Mouse (Mus musculus): ENCODE results near the gene Hs6st1. TPM values are rescaled to one million over a fixed set of nuclear protein-coding genes. Genes with fewer than 3 reads are reported as not detected.

Hs6st1 gene
- polyA plus RNA-seq, 1 experiment from 2014 or later, result 18.1 TPM

GRCm38 (mm10) chr1:36075652-36076051, 7.5 kb downstream of the Hs6st1 start:
- H3K9ac ChIP-seq (replicated peaks; ENCODE audit: low read depth, low read length), result no peak overlapping the region
- no peak for ATAC-seq (ENCODE audit: low read depth)
- no peak overlapping the region for H3K27ac ChIP-seq (ENCODE audit: low read depth, low read length)
- no peaks in the 10 kb centered on the region for H3K9me3 ChIP-seq (ENCODE audit: control insufficient read depth, low read length)
- 74% methylated on average over 5 of the region's 5 CpGs for WGBS
- peaks cover 58% of the 10 kb centered on the region for H3K4me1 ChIP-seq (ENCODE audit: control insufficient read depth, insufficient read depth, low read length)
- H3K4me2 ChIP-seq (ENCODE audit: low read depth, low read length), result no peak overlapping the region
- no peaks in the 10 kb centered on the region for H3K27me3 ChIP-seq (ENCODE audit: control insufficient read depth, insufficient read depth, low read length)
- H3K4me3 ChIP-seq (ENCODE audit: low read depth, low read length), result no peak overlapping the region
- H3K36me3 ChIP-seq (ENCODE audit: control insufficient read depth, insufficient read depth, low read length), result no peaks in the 10 kb centered on the region

GRCm38 (mm10) chr1:36077084-36077483, 8.9 kb downstream of the Hs6st1 start:
- Histone ChIP-seq H3K36me3 (ENCODE audit: control insufficient read depth, insufficient read depth, low read length) (no peaks in the 10 kb centered on the region), H3K27me3 (ENCODE audit: control insufficient read depth, insufficient read depth, low read length) (no peaks in the 10 kb centered on the region), H3K9me3 (ENCODE audit: control insufficient read depth, low read length) (no peaks in the 10 kb centered on the region), H3K9ac (replicated peaks; ENCODE audit: low read depth, low read length) (no peak overlapping the region), H3K4me1 (ENCODE audit: control insufficient read depth, insufficient read depth, low read length) (peaks cover 45% of the 10 kb centered on the region), H3K4me3 (ENCODE audit: low read depth, low read length) (no peak overlapping the region), H3K4me2 (ENCODE audit: low read depth, low read length) (no peak overlapping the region), H3K27ac (ENCODE audit: low read depth, low read length) (0 out of 2 replicates have a peak overlapping the region, but pooled peaks have one; percentile 2)
- peak; percentile 36; the same call in 1 of the 2 replicates for ATAC-seq (ENCODE audit: low read depth)
- WGBS, result 30% methylated on average over 6 of the region's 6 CpGs

- no peaks in the 10 kb centered on the region for H3K36me3 ChIP-seq (ENCODE audit: control insufficient read depth, insufficient read depth, low read length)
- no peak for ATAC-seq (ENCODE audit: low read depth)
- no peak overlapping the region for H3K4me3 ChIP-seq (ENCODE audit: low read depth, low read length)
- H3K9me3 ChIP-seq (ENCODE audit: control insufficient read depth, low read length), result no peaks in the 10 kb centered on the region
- peaks cover 35% of the 10 kb centered on the region for H3K4me1 ChIP-seq (ENCODE audit: control insufficient read depth, insufficient read depth, low read length)
- H3K9ac ChIP-seq (replicated peaks; ENCODE audit: low read depth, low read length), result no peak overlapping the region
- H3K4me2 ChIP-seq (ENCODE audit: low read depth, low read length), result no peak overlapping the region
- WGBS, result 78% methylated on average over 1 of the region's 1 CpGs
- H3K27ac ChIP-seq (ENCODE audit: low read depth, low read length), result no peak overlapping the region
- no peaks in the 10 kb centered on the region for H3K27me3 ChIP-seq (ENCODE audit: control insufficient read depth, insufficient read depth, low read length)
Measured at GRCm38 (mm10) chr1:36078250-36078649, 10.1 kb downstream of the Hs6st1 start.

GRCm38 (mm10) chr1:36079679-36080078, 11.5 kb downstream of the Hs6st1 start:
- H3K4me1 ChIP-seq (ENCODE audit: control insufficient read depth, insufficient read depth, low read length), result peaks cover 29% of the 10 kb centered on the region
- no peak overlapping the region for H3K4me3 ChIP-seq (ENCODE audit: low read depth, low read length)
- H3K9me3 ChIP-seq (ENCODE audit: control insufficient read depth, low read length), result no peaks in the 10 kb centered on the region
- 0 out of 2 replicates have a peak, but pooled peaks have one; percentile 18 for ATAC-seq (ENCODE audit: low read depth)
- H3K36me3 ChIP-seq (ENCODE audit: control insufficient read depth, insufficient read depth, low read length), result no peaks in the 10 kb centered on the region
- H3K4me2 ChIP-seq (ENCODE audit: low read depth, low read length), result no peak overlapping the region
- no peak overlapping the region for H3K9ac ChIP-seq (replicated peaks; ENCODE audit: low read depth, low read length)
- 50% methylated on average over 8 of the region's 8 CpGs for WGBS
- no peak overlapping the region for H3K27ac ChIP-seq (ENCODE audit: low read depth, low read length)
- no peaks in the 10 kb centered on the region for H3K27me3 ChIP-seq (ENCODE audit: control insufficient read depth, insufficient read depth, low read length)

GRCm38 (mm10) chr1:36080974-36081373, 12.8 kb downstream of the Hs6st1 start:
- no peak for ATAC-seq (ENCODE audit: low read depth)
- WGBS, result 58% methylated on average over 5 of the region's 5 CpGs

GRCm38 (mm10) chr1:36082184-36082583, 14.0 kb downstream of the Hs6st1 start:
- H3K9ac ChIP-seq (replicated peaks; ENCODE audit: low read depth, low read length), result no peak overlapping the region
- no peaks in the 10 kb centered on the region for H3K9me3 ChIP-seq (ENCODE audit: control insufficient read depth, low read length)
- no peak overlapping the region for H3K4me2 ChIP-seq (ENCODE audit: low read depth, low read length)
- no peak for ATAC-seq (ENCODE audit: low read depth)
- no peak overlapping the region for H3K4me3 ChIP-seq (ENCODE audit: low read depth, low read length)
- peaks cover 15% of the 10 kb centered on the region; the same call in 1 of the 2 replicates for H3K4me1 ChIP-seq (ENCODE audit: control insufficient read depth, insufficient read depth, low read length)
- H3K36me3 ChIP-seq (ENCODE audit: control insufficient read depth, insufficient read depth, low read length), result no peaks in the 10 kb centered on the region
- 92% methylated on average over 6 of the region's 6 CpGs for WGBS
- no peak overlapping the region for H3K27ac ChIP-seq (ENCODE audit: low read depth, low read length)
- no peaks in the 10 kb centered on the region for H3K27me3 ChIP-seq (ENCODE audit: control insufficient read depth, insufficient read depth, low read length)

More at GRCm38 (mm10) chr1:36080974-36081373, 12.8 kb downstream of the Hs6st1 start:
- no peaks in the 10 kb centered on the region for H3K36me3 ChIP-seq (ENCODE audit: control insufficient read depth, insufficient read depth, low read length)
- peaks cover 27% of the 10 kb centered on the region for H3K4me1 ChIP-seq (ENCODE audit: control insufficient read depth, insufficient read depth, low read length)
- H3K27me3 ChIP-seq (ENCODE audit: control insufficient read depth, insufficient read depth, low read length), result no peaks in the 10 kb centered on the region
- no peak overlapping the region for H3K9ac ChIP-seq (replicated peaks; ENCODE audit: low read depth, low read length)
- H3K4me3 ChIP-seq (ENCODE audit: low read depth, low read length), result no peak overlapping the region
- no peak overlapping the region for H3K27ac ChIP-seq (ENCODE audit: low read depth, low read length)
- H3K4me2 ChIP-seq (ENCODE audit: low read depth, low read length), result no peak overlapping the region
- no peaks in the 10 kb centered on the region for H3K9me3 ChIP-seq (ENCODE audit: control insufficient read depth, low read length)

GRCm38 (mm10) chr1:36083554-36083953, 15.4 kb downstream of the Hs6st1 start:
- Histone ChIP-seq H3K4me3 (ENCODE audit: low read depth, low read length) (no peak overlapping the region), H3K27ac (ENCODE audit: low read depth, low read length) (no peak overlapping the region), H3K4me2 (ENCODE audit: low read depth, low read length) (no peak overlapping the region), H3K4me1 (ENCODE audit: control insufficient read depth, insufficient read depth, low read length) (peaks cover 12% of the 10 kb centered on the region; the same call in 1 of the 2 replicates), H3K9ac (replicated peaks; ENCODE audit: low read depth, low read length) (no peak overlapping the region), H3K9me3 (ENCODE audit: control insufficient read depth, low read length) (no peaks in the 10 kb centered on the region), H3K27me3 (ENCODE audit: control insufficient read depth, insufficient read depth, low read length) (no peaks in the 10 kb centered on the region), H3K36me3 (ENCODE audit: control insufficient read depth, insufficient read depth, low read length) (no peaks in the 10 kb centered on the region)
- 94% methylated on average over 5 of the region's 5 CpGs for WGBS
- ATAC-seq (ENCODE audit: low read depth), result no peak

GRCm38 (mm10) chr1:36085069-36085468, 16.9 kb downstream of the Hs6st1 start:
- Histone ChIP-seq H3K27me3 (ENCODE audit: control insufficient read depth, insufficient read depth, low read length) (no peaks in the 10 kb centered on the region), H3K4me3 (ENCODE audit: low read depth, low read length) (no peak overlapping the region), H3K9ac (replicated peaks; ENCODE audit: low read depth, low read length) (no peak overlapping the region), H3K27ac (ENCODE audit: low read depth, low read length) (no peak overlapping the region), H3K4me1 (ENCODE audit: control insufficient read depth, insufficient read depth, low read length) (peaks cover 23% of the 10 kb centered on the region), H3K36me3 (ENCODE audit: control insufficient read depth, insufficient read depth, low read length) (no peaks in the 10 kb centered on the region), H3K4me2 (ENCODE audit: low read depth, low read length) (no peak overlapping the region), H3K9me3 (ENCODE audit: control insufficient read depth, low read length) (no peaks in the 10 kb centered on the region)
- 93% methylated on average over 5 of the region's 5 CpGs for WGBS
- ATAC-seq (ENCODE audit: low read depth), result no peak

GRCm38 (mm10) chr1:36088367-36088766, 20.2 kb downstream of the Hs6st1 start:
- H3K27ac ChIP-seq (ENCODE audit: low read depth, low read length), result peak overlapping the region; percentile 35
- ATAC-seq (ENCODE audit: low read depth), result peak; percentile 67; the same call in 1 of the 2 replicates
- H3K9me3 ChIP-seq (ENCODE audit: control insufficient read depth, low read length), result no peaks in the 10 kb centered on the region
- 59% methylated on average over 4 of the region's 4 CpGs for WGBS
- no peaks in the 10 kb centered on the region for H3K27me3 ChIP-seq (ENCODE audit: control insufficient read depth, insufficient read depth, low read length)
- peaks cover 21% of the 10 kb centered on the region for H3K4me1 ChIP-seq (ENCODE audit: control insufficient read depth, insufficient read depth, low read length)
- H3K36me3 ChIP-seq (ENCODE audit: control insufficient read depth, insufficient read depth, low read length), result no peaks in the 10 kb centered on the region
- H3K9ac ChIP-seq (replicated peaks; ENCODE audit: low read depth, low read length), result no peak overlapping the region; the same call in 1 of the 2 replicates
- H3K4me3 ChIP-seq (ENCODE audit: low read depth, low read length), result no peak overlapping the region
- no peak overlapping the region for H3K4me2 ChIP-seq (ENCODE audit: low read depth, low read length)
